Mouse (Mus musculus) kidney, embryonic 15.5 days (tissue): ENCODE measurements around the gene Rpl38. TPM values are rescaled to one million over a fixed set of nuclear protein-coding genes. Genes with fewer than 3 reads are reported as not detected.
"Not testable (repeated sequence)": the region's sequence is repeated elsewhere in the genome, so short reads cannot be mapped to it uniquely, and the experiment has no call there.

Experiments used
- ATAC-seq: fragments of 200-750 bp; cut with Nextera tagmentation; replicated peaks from 2 replicates; pipeline ENCODE4 v1.8.0; 2017; ENCODE audit warnings: moderate TSS enrichment; ENCODE audit not compliant: low FRiP score
- H3K27ac ChIP-seq: fragments of 300-500 bp; sonication (generic); 2 replicates; pipeline ENCODE4 v1.5.1; 2015; ENCODE audit warnings: mild to moderate bottlenecking, inconsistent platforms
- H3K27me3 ChIP-seq: fragments of 300-500 bp; sonication (generic); 2 replicates; pipeline ENCODE4 v1.6.1; 2015; ENCODE audit warnings: inconsistent platforms
- H3K36me3 ChIP-seq: fragments of 300-500 bp; sonication (generic); 2 replicates; pipeline ENCODE4 v1.6.1; 2015; ENCODE audit warnings: inconsistent platforms
- H3K4me1 ChIP-seq: fragments of 300-500 bp; sonication (generic); 2 replicates; pipeline ENCODE4 v1.6.1; 2015; ENCODE audit warnings: inconsistent platforms
- H3K4me2 ChIP-seq: fragments of 300-500 bp; sonication (generic); 2 replicates; pipeline ENCODE4 v1.6.1; 2015; ENCODE audit warnings: moderate library complexity, mild to moderate bottlenecking, inconsistent platforms
- H3K4me3 ChIP-seq: fragments of 300-500 bp; sonication (generic); replicated peaks from 2 replicates; pipeline ENCODE4 v1.5.1; 2015; ENCODE audit warnings: mild to moderate bottlenecking, inconsistent platforms
- H3K9ac ChIP-seq: fragments of 300-500 bp; sonication (generic); 2 replicates; pipeline ENCODE4 v1.6.1; 2015; ENCODE audit warnings: mild to moderate bottlenecking, inconsistent platforms
- H3K9me3 ChIP-seq: fragments of 300-500 bp; sonication (generic); replicated peaks from 2 replicates; pipeline ENCODE4 v1.6.1; 2016; ENCODE audit warnings: inconsistent platforms
- WGBS: fragments of 180-500 bp; shearing (Covaris S2); methylation state at CpG from one replicate; pipeline ENCODE4 v1.1.7; 2015; ENCODE audit warnings: mixed read lengths; 5-methylcytosine and 5-hydroxymethylcytosine counted together
- polyA plus RNA-seq: library from polyadenylated mRNA; unstranded; fragments of >200 nt; fragmentation: Nextera tagmentation; extraction: Ambion mirVana; gene quantifications from 2 replicates; pipeline ENCODE4 v1.2.1, GENCODE M21; 2015

The Rpl38 gene
- polyA plus RNA-seq, 1 experiment from 2014 or later, result 1,080 TPM

- no peak overlapping the region for H3K27ac ChIP-seq
- 87% methylated on average over 14 of the region's 14 CpGs for WGBS
- ATAC-seq, result no peak
These were observed 6.2 kb upstream of the Rpl38 start for GRCm38 (mm10) chr11:114662161-114662560.

GRCm38 (mm10) chr11:114662746-114663362 is 5.5 kb upstream of the Rpl38 start:
- H3K27ac ChIP-seq, result no peak overlapping the region
- H3K4me3 ChIP-seq, result no peak overlapping the region
- peaks cover 22% of the 10 kb centered on the region for H3K27me3 ChIP-seq
- no peaks in the 10 kb centered on the region for H3K9me3 ChIP-seq
- H3K9ac ChIP-seq, result no peak overlapping the region
- H3K36me3 ChIP-seq, result no peaks in the 10 kb centered on the region
- no peak overlapping the region for H3K4me2 ChIP-seq
- no peak for ATAC-seq
- H3K4me1 ChIP-seq, result no peaks in the 10 kb centered on the region
- 37% methylated on average over 6 of the region's 6 CpGs for whole genome bisulfite sequencing

More at GRCm38 (mm10) chr11:114662161-114662560, 6.2 kb upstream of the Rpl38 start:
- no peak overlapping the region for H3K4me3 ChIP-seq
- H3K4me1 ChIP-seq, result no peaks in the 10 kb centered on the region
- no peak overlapping the region for H3K4me2 ChIP-seq
- H3K36me3 ChIP-seq, result no peaks in the 10 kb centered on the region
- no peaks in the 10 kb centered on the region for H3K9me3 ChIP-seq
- H3K27me3 ChIP-seq, result peaks cover 29% of the 10 kb centered on the region
- no peak overlapping the region for H3K9ac ChIP-seq

GRCm38 (mm10) chr11:114664164-114664563 is 4.2 kb upstream of the Rpl38 start:
- no peak for ATAC-seq
- WGBS, result 58% methylated on average over 7 of the region's 7 CpGs
- no peak overlapping the region for H3K27ac ChIP-seq

GRCm38 (mm10) chr11:114665463-114665862 is 2.9 kb upstream of the Rpl38 start:
- Histone ChIP-seq H3K9ac (no peak overlapping the region), H3K4me3 (no peak overlapping the region), H3K4me1 (peaks cover 12% of the 10 kb centered on the region), H3K36me3 (peaks cover 6% of the 10 kb centered on the region), H3K4me2 (no peak overlapping the region), H3K9me3 (no peaks in the 10 kb centered on the region), H3K27ac (no peak overlapping the region), H3K27me3 (peaks cover 22% of the 10 kb centered on the region)
- ATAC-seq, result no peak
- 66% methylated on average over 2 of the region's 2 CpGs for WGBS

More at GRCm38 (mm10) chr11:114664164-114664563, 4.2 kb upstream of the Rpl38 start:
- H3K27me3 ChIP-seq, result peaks cover 22% of the 10 kb centered on the region
- H3K4me2 ChIP-seq, result no peak overlapping the region
- no peaks in the 10 kb centered on the region for H3K36me3 ChIP-seq
- H3K9me3 ChIP-seq, result no peaks in the 10 kb centered on the region
- H3K4me3 ChIP-seq, result no peak overlapping the region
- H3K4me1 ChIP-seq, result no peaks in the 10 kb centered on the region
- no peak overlapping the region for H3K9ac ChIP-seq

- H3K4me2 ChIP-seq, result no peak overlapping the region
- H3K27me3 ChIP-seq, result peaks cover 22% of the 10 kb centered on the region
- no peak overlapping the region for H3K4me3 ChIP-seq
- ATAC-seq, result no peak
- H3K36me3 ChIP-seq, result peaks cover 19% of the 10 kb centered on the region
- peaks cover 26% of the 10 kb centered on the region for H3K4me1 ChIP-seq
- no peak overlapping the region for H3K9ac ChIP-seq
- H3K27ac ChIP-seq, result no peak overlapping the region
- WGBS, result 11% methylated on average over 13 of the region's 13 CpGs
- no peaks in the 10 kb centered on the region for H3K9me3 ChIP-seq
These were observed 1.5 kb upstream of the Rpl38 start for GRCm38 (mm10) chr11:114666786-114667185.

- Histone ChIP-seq H3K4me2 (no peak overlapping the region), H3K27ac (no peak overlapping the region), H3K36me3 (peaks cover 25% of the 10 kb centered on the region), H3K4me1 (peaks cover 27% of the 10 kb centered on the region), H3K4me3 (no peak overlapping the region), H3K27me3 (peaks cover 22% of the 10 kb centered on the region), H3K9ac (no peak overlapping the region), H3K9me3 (no peaks in the 10 kb centered on the region)
- no peak for ATAC-seq
- 53% methylated on average over 17 of the region's 18 CpGs for WGBS
These were observed 940 bp upstream of the Rpl38 start for GRCm38 (mm10) chr11:114667236-114667931.

GRCm38 (mm10) chr11:114667932-114668285 is 415 bp upstream of the Rpl38 start:
- Histone ChIP-seq H3K4me1 (peaks cover 32% of the 10 kb centered on the region), H3K27me3 (peaks cover 22% of the 10 kb centered on the region), H3K36me3 (peaks cover 30% of the 10 kb centered on the region)
- WGBS, result 27% methylated on average over 11 of the region's 11 CpGs
- ATAC-seq, H3K9me3 ChIP-seq, H3K4me2 ChIP-seq, H3K27ac ChIP-seq, H3K4me3 ChIP-seq, H3K9ac ChIP-seq: not testable (repeated sequence)

- Histone ChIP-seq H3K9ac (peak overlapping the region; percentile 91), H3K9me3 (no peaks in the 10 kb centered on the region), H3K36me3 (peaks cover 41% of the 10 kb centered on the region), H3K27me3 (peaks cover 22% of the 10 kb centered on the region), H3K4me1 (peaks cover 36% of the 10 kb centered on the region), H3K4me2 (peak overlapping the region; percentile 65), H3K27ac (peak overlapping the region; percentile 92), H3K4me3 (peak overlapping the region; percentile 81)
- peak; percentile 74 for ATAC-seq
- WGBS, result under 1% methylated on average over 60 of the region's 60 CpGs
These were observed 658 bp downstream of the Rpl38 start for GRCm38 (mm10) chr11:114668741-114669623.

GRCm38 (mm10) chr11:114669651-114670168 is 1.4 kb downstream of the Rpl38 start:
- Histone ChIP-seq H3K4me1 (peaks cover 36% of the 10 kb centered on the region), H3K9me3 (no peaks in the 10 kb centered on the region), H3K9ac (peak overlapping the region; percentile 91), H3K36me3 (peaks cover 42% of the 10 kb centered on the region), H3K27me3 (peaks cover 15% of the 10 kb centered on the region), H3K4me3 (peak overlapping the region; percentile 81), H3K4me2 (peak overlapping the region; percentile 65), H3K27ac (peak overlapping the region; percentile 92; the same call in 1 of the 2 replicates)
- WGBS, result 15% methylated on average over 12 of the region's 12 CpGs
- no peak for ATAC-seq

GRCm38 (mm10) chr11:114671147-114671546 is 2.8 kb downstream of the Rpl38 start:
- peaks cover 8% of the 10 kb centered on the region for H3K27me3 ChIP-seq
- H3K9me3 ChIP-seq, result no peaks in the 10 kb centered on the region
- WGBS, result 92% methylated on average over 5 of the region's 5 CpGs
- peak overlapping the region; percentile 65; the same call in 1 of the 2 replicates for H3K4me2 ChIP-seq
- H3K9ac ChIP-seq, result no peak overlapping the region
- H3K27ac ChIP-seq, result no peak overlapping the region
- H3K4me1 ChIP-seq, result peaks cover 49% of the 10 kb centered on the region
- ATAC-seq, result no peak
- H3K4me3 ChIP-seq, result no peak overlapping the region
- peaks cover 42% of the 10 kb centered on the region for H3K36me3 ChIP-seq

- no peak for ATAC-seq
- Histone ChIP-seq H3K4me2 (no peak overlapping the region), H3K36me3 (peaks cover 42% of the 10 kb centered on the region), H3K27ac (peak overlapping the region; percentile 18; the same call in 1 of the 2 replicates), H3K9me3 (no peaks in the 10 kb centered on the region), H3K4me3 (no peak overlapping the region), H3K4me1 (peaks cover 64% of the 10 kb centered on the region), H3K27me3 (peaks cover 7% of the 10 kb centered on the region; the same call in 1 of the 2 replicates), H3K9ac (no peak overlapping the region)
- 69% methylated on average over 9 of the region's 9 CpGs for WGBS
These were observed 4.7 kb downstream of the Rpl38 start for GRCm38 (mm10) chr11:114672794-114673718.
